30 mouse cellular contexts compared by ENCODE assay signal in genomic region chr14:16479521-16479920, GRCm38 (mm10).
DNase-seq lines count a peak whose midpoint lies in the region; ATAC-seq lines count a peak whose summit lies in the region.
"Had no signal": no experiment of that assay in that cellular context is flagged by ENCODE, and none has a peak within 500 bp of the region (broad histone marks: within the 10 kb centered on the region; RNA-seq: fewer than 3 reads in every experiment).

No protein-coding gene starts in this region.

- ATAC-seq in heart, embryonic 13.5 days (ENCODE audit: extremely low read depth, insufficient number of reproducible peaks, low FRiP score, low TSS enrichment) = no peak
- ATAC-seq in liver, embryonic 12.5 days = no peak
- peak; percentile 66 for ATAC-seq in liver, embryonic 15.5 days (ENCODE audit: insufficient read depth)
- no peak for ATAC-seq in hindbrain, embryonic 11.5 days (ENCODE audit: low FRiP score)
- ATAC-seq: CD4-positive, CD25-positive, alpha-beta regulatory T cell, adult 4 months; forebrain, embryonic 16.5 days; hindbrain, postnatal 0 days; intestine, embryonic 15.5 days; lung, postnatal 0 days had no signal

- H3K36me3 ChIP-seq in heart, embryonic 13.5 days = no peaks in the 10 kb centered on the region
- no peaks in the 10 kb centered on the region for H3K36me3 ChIP-seq in liver, embryonic 12.5 days
- H3K36me3 ChIP-seq in liver, embryonic 15.5 days (replicated peaks) = no peaks in the 10 kb centered on the region
- H3K36me3 ChIP-seq in hindbrain, embryonic 11.5 days (ENCODE audit: control insufficient read depth, insufficient read depth, low read length) = no peaks in the 10 kb centered on the region
- H3K36me3 ChIP-seq: heart, embryonic 12.5 days; hindbrain, embryonic 12.5 days; intestine, embryonic 15.5 days; limb, embryonic 12.5 days; midbrain, embryonic 12.5 days; neural tube, embryonic 13.5 days; stomach, embryonic 15.5 days had no signal

- H3K9me3 ChIP-seq in heart, embryonic 13.5 days = no peaks in the 10 kb centered on the region
- H3K9me3 ChIP-seq in liver, embryonic 12.5 days (replicated peaks) = no peaks in the 10 kb centered on the region
- no peaks in the 10 kb centered on the region for H3K9me3 ChIP-seq in liver, embryonic 15.5 days (replicated peaks)
- H3K9me3 ChIP-seq in hindbrain, embryonic 11.5 days (ENCODE audit: control insufficient read depth, low read length) = no peaks in the 10 kb centered on the region
- H3K9me3 ChIP-seq: heart, embryonic 12.5 days; hindbrain, embryonic 12.5 days; intestine, embryonic 15.5 days; limb, embryonic 12.5 days; megakaryocyte, embryonic 14.5 days; midbrain, embryonic 12.5 days; neural tube, embryonic 13.5 days; stomach, embryonic 15.5 days had no signal

- whole genome bisulfite sequencing in heart, embryonic 13.5 days = 77% methylated on average over 2 of the region's 2 CpGs
- WGBS in liver, embryonic 12.5 days (ENCODE audit: insufficient replicate concordance) = 45% methylated on average over 2 of the region's 2 CpGs
- 41% methylated on average over 2 of the region's 2 CpGs for WGBS in liver, embryonic 15.5 days (ENCODE audit: insufficient replicate concordance)
- 87% methylated on average over 2 of the region's 2 CpGs for WGBS in hindbrain, embryonic 11.5 days

- H3K4me3 ChIP-seq in heart, embryonic 13.5 days = no peak overlapping the region
- no peak overlapping the region for H3K4me3 ChIP-seq in liver, embryonic 12.5 days
- H3K4me3 ChIP-seq in liver, embryonic 15.5 days (replicated peaks) = no peak overlapping the region
- H3K4me3 ChIP-seq in hindbrain, embryonic 11.5 days (ENCODE audit: low read depth, low read length) = no peak overlapping the region
- H3K4me3 ChIP-seq: erythroblast, embryonic 14.5 days; heart, embryonic 12.5 days; hindbrain, embryonic 12.5 days; intestine, embryonic 15.5 days; limb, embryonic 12.5 days; midbrain, embryonic 12.5 days; neural tube, embryonic 13.5 days; stomach, embryonic 15.5 days had no signal

- no peaks in the 10 kb centered on the region for H3K27me3 ChIP-seq in heart, embryonic 13.5 days (replicated peaks)
- no peaks in the 10 kb centered on the region for H3K27me3 ChIP-seq in liver, embryonic 12.5 days (replicated peaks)
- no peaks in the 10 kb centered on the region for H3K27me3 ChIP-seq in liver, embryonic 15.5 days
- no peaks in the 10 kb centered on the region for H3K27me3 ChIP-seq in hindbrain, embryonic 11.5 days (ENCODE audit: control insufficient read depth, insufficient read depth, low read length)
- H3K27me3 ChIP-seq: heart, embryonic 12.5 days; hindbrain, embryonic 12.5 days; intestine, embryonic 15.5 days; limb, embryonic 12.5 days; midbrain, embryonic 12.5 days; neural tube, embryonic 13.5 days; stomach, embryonic 15.5 days had no signal

- H3K4me2 ChIP-seq in heart, embryonic 13.5 days = no peak overlapping the region
- H3K4me2 ChIP-seq in liver, embryonic 12.5 days = no peak overlapping the region
- H3K4me2 ChIP-seq in liver, embryonic 15.5 days = no peak overlapping the region
- no peak overlapping the region for H3K4me2 ChIP-seq in hindbrain, embryonic 11.5 days (replicated peaks; ENCODE audit: low read depth, low read length)
- H3K4me2 ChIP-seq: heart, embryonic 12.5 days; hindbrain, embryonic 12.5 days; intestine, embryonic 15.5 days; limb, embryonic 12.5 days; midbrain, embryonic 12.5 days; neural tube, embryonic 13.5 days; stomach, embryonic 15.5 days had no signal

- peaks cover 56% of the 10 kb centered on the region for H3K4me1 ChIP-seq in heart, embryonic 13.5 days
- no peaks in the 10 kb centered on the region for H3K4me1 ChIP-seq in liver, embryonic 12.5 days
- no peaks in the 10 kb centered on the region for H3K4me1 ChIP-seq in liver, embryonic 15.5 days (replicated peaks)
- no peaks in the 10 kb centered on the region for H3K4me1 ChIP-seq in hindbrain, embryonic 11.5 days (replicated peaks; ENCODE audit: control insufficient read depth, insufficient read depth, low read length)
- H3K4me1 ChIP-seq: intestine, embryonic 15.5 days; midbrain, embryonic 12.5 days had no signal

- H3K9ac ChIP-seq in heart, embryonic 13.5 days = no peak overlapping the region
- no peak overlapping the region for H3K9ac ChIP-seq in liver, embryonic 12.5 days
- H3K9ac ChIP-seq in liver, embryonic 15.5 days = no peak overlapping the region
- H3K9ac ChIP-seq in hindbrain, embryonic 11.5 days (ENCODE audit: low read depth, low read length) = no peak overlapping the region
- H3K9ac ChIP-seq: heart, embryonic 12.5 days; hindbrain, embryonic 12.5 days; intestine, embryonic 15.5 days; limb, embryonic 12.5 days; midbrain, embryonic 12.5 days; neural tube, embryonic 13.5 days; stomach, embryonic 15.5 days had no signal

- 0 out of 2 replicates have a peak overlapping the region, but pooled peaks have one; percentile 12 for H3K27ac ChIP-seq in heart, embryonic 13.5 days (replicated peaks)
- no peak overlapping the region for H3K27ac ChIP-seq in liver, embryonic 12.5 days
- no peak overlapping the region for H3K27ac ChIP-seq in liver, embryonic 15.5 days (replicated peaks)
- no peak overlapping the region for H3K27ac ChIP-seq in hindbrain, embryonic 11.5 days (ENCODE audit: low read depth, low read length)
- H3K27ac ChIP-seq: hindbrain, embryonic 12.5 days; hindbrain, postnatal 0 days; intestine, embryonic 15.5 days; kidney, postnatal 0 days; limb, embryonic 12.5 days; midbrain, embryonic 12.5 days; neural tube, embryonic 13.5 days; stomach, embryonic 15.5 days had no signal

- DNase-seq in heart, postnatal 4 days = no peak
- peak; percentile 6 for DNase-seq in liver
- no peak for DNase-seq in retina, embryonic 14.5 days (ENCODE audit: low spot score)
- DNase-seq in hindbrain, embryonic 11.5 days (ENCODE audit: low spot score) = no peak
- DNase-seq: adrenal gland, postnatal 25 days; cerebellum, adult 18-20 months; cerebellum, postnatal 14 days; gastrocnemius, postnatal 14 days; heart, postnatal 10 days; layer of hippocampus, adult 9-11 months; lung, adult 18-20 months; lung, postnatal 4 days; right cerebral cortex, postnatal 25 days had no signal
